Mouse (Mus musculus): ENCODE data around the gene Camk2n1. TPM values are rescaled to one million over a fixed set of nuclear protein-coding genes. Genes with fewer than 3 reads are reported as not detected.

Camk2n1 gene
- total and polyA plus RNA-seq, 2 experiments from 2014 or later, result 29.5 to 37.5 TPM

GRCm38 (mm10) chr4:138426778-138427705 lies 27.1 kb upstream of the Camk2n1 start:
- Histone ChIP-seq H3K9me3 (ENCODE audit: low read length) (no peaks in the 10 kb centered on the region), H3K27ac (no peak overlapping the region), H3K4me3 (ENCODE audit: low read length) (no peak overlapping the region), H3K4me1 (ENCODE audit: insufficient read depth, low read length) (no peaks in the 10 kb centered on the region), H3K4me2 (ENCODE audit: low read depth, low read length) (peak overlapping the region; percentile 37), H3K27me3 (ENCODE audit: insufficient read depth, low read length) (peaks cover 5% of the 10 kb centered on the region; the same call in 1 of the 2 replicates), H3K9ac (replicated peaks; ENCODE audit: low read length) (no peak overlapping the region), H3K36me3 (ENCODE audit: insufficient read depth, low read length) (no peaks in the 10 kb centered on the region)
- peak; percentile 79 for ATAC-seq
- peak; percentile 95 for TF ChIP-seq CTCF (IDR thresholded peaks at IDR 0.05; ENCODE audit: low read depth)
- peak; percentile 89 for DNase-seq (ENCODE audit: low spot score)
- 41% methylated on average over 22 of the region's 22 CpGs for WGBS

- Histone ChIP-seq H3K4me3 (ENCODE audit: low read length) (no peak overlapping the region), H3K9me3 (ENCODE audit: low read length) (no peaks in the 10 kb centered on the region), H3K27ac (no peak overlapping the region), H3K4me1 (ENCODE audit: insufficient read depth, low read length) (no peaks in the 10 kb centered on the region), H3K36me3 (ENCODE audit: insufficient read depth, low read length) (no peaks in the 10 kb centered on the region), H3K9ac (replicated peaks; ENCODE audit: low read length) (no peak overlapping the region), H3K27me3 (ENCODE audit: insufficient read depth, low read length) (peaks cover 5% of the 10 kb centered on the region; the same call in 1 of the 2 replicates), H3K4me2 (ENCODE audit: low read depth, low read length) (no peak overlapping the region)
- WGBS, result 43% methylated on average over 3 of the region's 3 CpGs
- DNase-seq (ENCODE audit: low spot score), result peak; percentile 69
- no peak for ATAC-seq
- peak; percentile 82 for TF ChIP-seq CTCF (IDR thresholded peaks at IDR 0.05; ENCODE audit: low read depth)
Observed at GRCm38 (mm10) chr4:138429778-138430177, 24.3 kb upstream of the Camk2n1 start.

GRCm38 (mm10) chr4:138431340-138431739 lies 22.8 kb upstream of the Camk2n1 start:
- H3K4me2 ChIP-seq (ENCODE audit: low read depth, low read length), result no peak overlapping the region
- H3K4me1 ChIP-seq (ENCODE audit: insufficient read depth, low read length), result peaks cover 7% of the 10 kb centered on the region; the same call in 1 of the 2 replicates
- H3K27ac ChIP-seq, result no peak overlapping the region
- no peak for TF ChIP-seq CTCF (IDR thresholded peaks at IDR 0.05; ENCODE audit: low read depth)
- 46% methylated on average over 8 of the region's 8 CpGs for WGBS
- H3K9me3 ChIP-seq (ENCODE audit: low read length), result no peaks in the 10 kb centered on the region
- no peak overlapping the region for H3K9ac ChIP-seq (replicated peaks; ENCODE audit: low read length)
- ATAC-seq (no peak), DNase-seq (ENCODE audit: low spot score) (no peak)
- H3K4me3 ChIP-seq (ENCODE audit: low read length), result no peak overlapping the region
- peaks cover 5% of the 10 kb centered on the region; the same call in 1 of the 2 replicates for H3K27me3 ChIP-seq (ENCODE audit: insufficient read depth, low read length)
- H3K36me3 ChIP-seq (ENCODE audit: insufficient read depth, low read length), result no peaks in the 10 kb centered on the region; the same call in 1 of the 2 replicates

GRCm38 (mm10) chr4:138434347-138435316 lies 19.5 kb upstream of the Camk2n1 start, which contains the start of gene Mul1:
Gene Mul1, plus strand, starts transcription at chr4:138434671.
- Histone ChIP-seq H3K9me3 (ENCODE audit: low read length) (no peaks in the 10 kb centered on the region), H3K27me3 (ENCODE audit: insufficient read depth, low read length) (peaks cover 5% of the 10 kb centered on the region; the same call in 1 of the 2 replicates), H3K4me2 (ENCODE audit: low read depth, low read length) (peak within 1 kb of the TSS; percentile 89), H3K36me3 (ENCODE audit: insufficient read depth, low read length) (peaks cover 22% of the 10 kb centered on the region), H3K4me3 (ENCODE audit: low read length) (peak within 1 kb of the TSS; percentile 94), H3K4me1 (ENCODE audit: insufficient read depth, low read length) (peaks cover 7% of the 10 kb centered on the region; the same call in 1 of the 2 replicates), H3K9ac (replicated peaks; ENCODE audit: low read length) (peak within 1 kb of the TSS; percentile 88), H3K27ac (peak within 1 kb of the TSS; percentile 76; the same call in 1 of the 2 replicates)
- peak; percentile 96 for ATAC-seq
- 1% methylated on average over 64 of the region's 64 CpGs for WGBS
- TF ChIP-seq CTCF (IDR thresholded peaks at IDR 0.05; ENCODE audit: low read depth), result peak; percentile 41
- peak; percentile 98 for DNase-seq (ENCODE audit: low spot score)

- Histone ChIP-seq H3K27me3 (ENCODE audit: insufficient read depth, low read length) (no peaks in the 10 kb centered on the region), H3K9ac (replicated peaks; ENCODE audit: low read length) (no peak overlapping the region), H3K9me3 (ENCODE audit: low read length) (no peaks in the 10 kb centered on the region), H3K36me3 (ENCODE audit: insufficient read depth, low read length) (peaks cover 40% of the 10 kb centered on the region), H3K4me1 (ENCODE audit: insufficient read depth, low read length) (peaks cover 5% of the 10 kb centered on the region; the same call in 1 of the 2 replicates), H3K4me2 (ENCODE audit: low read depth, low read length) (no peak overlapping the region), H3K27ac (no peak overlapping the region), H3K4me3 (ENCODE audit: low read length) (no peak overlapping the region)
- no peak for ATAC-seq
- TF ChIP-seq CTCF (IDR thresholded peaks at IDR 0.05; ENCODE audit: low read depth), result no peak
- DNase-seq (ENCODE audit: low spot score), result no peak
- 89% methylated on average over 3 of the region's 3 CpGs for WGBS
Observed at GRCm38 (mm10) chr4:138440062-138440461, 14.1 kb upstream of the Camk2n1 start.

GRCm38 (mm10) chr4:138444941-138445340 lies 9.2 kb upstream of the Camk2n1 start:
- WGBS, result 7% methylated on average over 5 of the region's 5 CpGs
- Histone ChIP-seq H3K27ac (no peak overlapping the region), H3K4me3 (ENCODE audit: low read length) (no peak overlapping the region), H3K9ac (replicated peaks; ENCODE audit: low read length) (no peak overlapping the region), H3K27me3 (ENCODE audit: insufficient read depth, low read length) (no peaks in the 10 kb centered on the region), H3K4me2 (ENCODE audit: low read depth, low read length) (no peak overlapping the region), H3K36me3 (ENCODE audit: insufficient read depth, low read length) (peaks cover 15% of the 10 kb centered on the region; the same call in 1 of the 2 replicates), H3K4me1 (ENCODE audit: insufficient read depth, low read length) (0 out of 2 replicates have a peak, but pooled peaks cover 7% of the 10 kb centered on the region), H3K9me3 (ENCODE audit: low read length) (no peaks in the 10 kb centered on the region)
- DNase-seq (ENCODE audit: low spot score) (no peak), ATAC-seq (no peak)
- no peak for TF ChIP-seq CTCF (IDR thresholded peaks at IDR 0.05; ENCODE audit: low read depth)

All from hindbrain, postnatal 0 days (tissue).